Mouse (Mus musculus): ENCODE data around the gene Inpp1. TPM values are rescaled to one million over a fixed set of nuclear protein-coding genes. Genes with fewer than 3 reads are reported as not detected.

Gene Inpp1
- total and polyA plus RNA-seq, 2 experiments = 5.6 to 7.3 TPM

- peak; percentile 61 for DNase-seq (ENCODE audit: extremely low read depth, low read depth, low spot score)
- TF ChIP-seq CTCF (IDR thresholded peaks at IDR 0.05; ENCODE audit: low read depth, low read length) (no peak), POLR2A (IDR thresholded peaks at IDR 0.05; ENCODE audit: extremely low read depth, insufficient read depth, low read length) (no peak)
- WGBS = 2% methylated on average over 3 of the region's 3 CpGs
- Histone ChIP-seq H3K4me1 (ENCODE audit: control insufficient read depth, insufficient read depth, low read length) (peaks cover 19% of the 10 kb centered on the region), H3K4me3 (ENCODE audit: insufficient read depth, low read depth, low read length) (no peak overlapping the region), H3K79me2 (ENCODE audit: control insufficient read depth, insufficient read depth, low read length) (peaks cover 8% of the 10 kb centered on the region; the same call in 1 of the 2 replicates), H3K27ac (replicated peaks; ENCODE audit: insufficient read depth, low read depth, low read length) (no peak overlapping the region), H3K27me3 (ENCODE audit: control insufficient read depth, insufficient read depth, low read length) (no peaks in the 10 kb centered on the region), H3K9ac (ENCODE audit: low read depth, low read length) (no peak overlapping the region), H3K36me3 (ENCODE audit: control insufficient read depth, insufficient read depth, low read length) (peaks cover 2% of the 10 kb centered on the region; the same call in 1 of the 2 replicates)
Observed at GRCm38 (mm10) chr1:52800340-52800740, 17.1 kb downstream of the Inpp1 start.

- no peaks in the 10 kb centered on the region for H3K27me3 ChIP-seq (ENCODE audit: control insufficient read depth, insufficient read depth, low read length)
- TF ChIP-seq POLR2A (IDR thresholded peaks at IDR 0.05; ENCODE audit: extremely low read depth, insufficient read depth, low read length) (no peak), CTCF (IDR thresholded peaks at IDR 0.05; ENCODE audit: low read depth, low read length) (no peak)
- peaks cover 2% of the 10 kb centered on the region; the same call in 1 of the 2 replicates for H3K36me3 ChIP-seq (ENCODE audit: control insufficient read depth, insufficient read depth, low read length)
- DNase-seq (ENCODE audit: extremely low read depth, low read depth, low spot score) = no peak
- H3K79me2 ChIP-seq (ENCODE audit: control insufficient read depth, insufficient read depth, low read length) = peaks cover 8% of the 10 kb centered on the region; the same call in 1 of the 2 replicates
- peaks cover 19% of the 10 kb centered on the region for H3K4me1 ChIP-seq (ENCODE audit: control insufficient read depth, insufficient read depth, low read length)
- WGBS = 65% methylated on average over 5 of the region's 5 CpGs
- no peak overlapping the region for H3K27ac ChIP-seq (replicated peaks; ENCODE audit: insufficient read depth, low read depth, low read length)
- H3K9ac ChIP-seq (ENCODE audit: low read depth, low read length) = no peak overlapping the region
- H3K4me3 ChIP-seq (ENCODE audit: insufficient read depth, low read depth, low read length) = no peak overlapping the region
Observed at GRCm38 (mm10) chr1:52799772-52800171, 17.7 kb downstream of the Inpp1 start.

GRCm38 (mm10) chr1:52799056-52799726 is 18.3 kb downstream of the Inpp1 start:
- H3K27ac ChIP-seq (replicated peaks; ENCODE audit: insufficient read depth, low read depth, low read length) = peak overlapping the region; percentile 75
- peaks cover 3% of the 10 kb centered on the region; the same call in 1 of the 2 replicates for H3K79me2 ChIP-seq (ENCODE audit: control insufficient read depth, insufficient read depth, low read length)
- no peak overlapping the region for H3K4me3 ChIP-seq (ENCODE audit: insufficient read depth, low read depth, low read length)
- TF ChIP-seq POLR2A (IDR thresholded peaks at IDR 0.05; ENCODE audit: extremely low read depth, insufficient read depth, low read length) (no peak), CTCF (IDR thresholded peaks at IDR 0.05; ENCODE audit: low read depth, low read length) (no peak)
- H3K27me3 ChIP-seq (ENCODE audit: control insufficient read depth, insufficient read depth, low read length) = no peaks in the 10 kb centered on the region
- no peak for DNase-seq (ENCODE audit: extremely low read depth, low read depth, low spot score)
- 40% methylated on average over 10 of the region's 10 CpGs for WGBS
- H3K36me3 ChIP-seq (ENCODE audit: control insufficient read depth, insufficient read depth, low read length) = peaks cover 3% of the 10 kb centered on the region; the same call in 1 of the 2 replicates
- H3K9ac ChIP-seq (ENCODE audit: low read depth, low read length) = no peak overlapping the region
- peaks cover 17% of the 10 kb centered on the region for H3K4me1 ChIP-seq (ENCODE audit: control insufficient read depth, insufficient read depth, low read length)

- no peaks in the 10 kb centered on the region for H3K79me2 ChIP-seq (ENCODE audit: control insufficient read depth, insufficient read depth, low read length)
- peaks cover 15% of the 10 kb centered on the region for H3K4me1 ChIP-seq (ENCODE audit: control insufficient read depth, insufficient read depth, low read length)
- WGBS = 96% methylated on average over 2 of the region's 2 CpGs
- no peak for DNase-seq (ENCODE audit: extremely low read depth, low read depth, low spot score)
- no peak overlapping the region for H3K9ac ChIP-seq (ENCODE audit: low read depth, low read length)
- H3K36me3 ChIP-seq (ENCODE audit: control insufficient read depth, insufficient read depth, low read length) = peaks cover 6% of the 10 kb centered on the region
- no peaks in the 10 kb centered on the region for H3K27me3 ChIP-seq (ENCODE audit: control insufficient read depth, insufficient read depth, low read length)
- H3K27ac ChIP-seq (replicated peaks; ENCODE audit: insufficient read depth, low read depth, low read length) = no peak overlapping the region
- H3K4me3 ChIP-seq (ENCODE audit: insufficient read depth, low read depth, low read length) = no peak overlapping the region
- TF ChIP-seq CTCF (IDR thresholded peaks at IDR 0.05; ENCODE audit: low read depth, low read length) = no peak
Observed at GRCm38 (mm10) chr1:52795927-52796326, 21.6 kb downstream of the Inpp1 start.

GRCm38 (mm10) chr1:52793692-52794091 is 23.8 kb downstream of the Inpp1 start:
- no peak for DNase-seq (ENCODE audit: extremely low read depth, low read depth, low spot score)
- 91% methylated on average over 3 of the region's 3 CpGs for WGBS
- TF ChIP-seq POLR2A (IDR thresholded peaks at IDR 0.05; ENCODE audit: extremely low read depth, insufficient read depth, low read length) (no peak), CTCF (IDR thresholded peaks at IDR 0.05; ENCODE audit: low read depth, low read length) (peak; percentile 37)

GRCm38 (mm10) chr1:52792701-52793100 is 24.8 kb downstream of the Inpp1 start:
- Histone ChIP-seq H3K27me3 (ENCODE audit: control insufficient read depth, insufficient read depth, low read length) (no peaks in the 10 kb centered on the region), H3K27ac (replicated peaks; ENCODE audit: insufficient read depth, low read depth, low read length) (no peak overlapping the region), H3K36me3 (ENCODE audit: control insufficient read depth, insufficient read depth, low read length) (peaks cover 26% of the 10 kb centered on the region), H3K4me1 (ENCODE audit: control insufficient read depth, insufficient read depth, low read length) (no peaks in the 10 kb centered on the region; the same call in 1 of the 2 replicates), H3K79me2 (ENCODE audit: control insufficient read depth, insufficient read depth, low read length) (no peaks in the 10 kb centered on the region), H3K9ac (ENCODE audit: low read depth, low read length) (no peak overlapping the region), H3K4me3 (ENCODE audit: insufficient read depth, low read depth, low read length) (no peak overlapping the region)
- TF ChIP-seq POLR2A (IDR thresholded peaks at IDR 0.05; ENCODE audit: extremely low read depth, insufficient read depth, low read length) (no peak), CTCF (IDR thresholded peaks at IDR 0.05; ENCODE audit: low read depth, low read length) (no peak)
- DNase-seq (ENCODE audit: extremely low read depth, low read depth, low spot score) = peak; percentile 55

More at GRCm38 (mm10) chr1:52793692-52794091, 23.8 kb downstream of the Inpp1 start:
- Histone ChIP-seq H3K27ac (replicated peaks; ENCODE audit: insufficient read depth, low read depth, low read length) (no peak overlapping the region), H3K4me3 (ENCODE audit: insufficient read depth, low read depth, low read length) (no peak overlapping the region), H3K9ac (ENCODE audit: low read depth, low read length) (no peak overlapping the region), H3K36me3 (ENCODE audit: control insufficient read depth, insufficient read depth, low read length) (peaks cover 24% of the 10 kb centered on the region), H3K4me1 (ENCODE audit: control insufficient read depth, insufficient read depth, low read length) (peaks cover under 1% of the 10 kb centered on the region; the same call in 1 of the 2 replicates), H3K27me3 (ENCODE audit: control insufficient read depth, insufficient read depth, low read length) (no peaks in the 10 kb centered on the region), H3K79me2 (ENCODE audit: control insufficient read depth, insufficient read depth, low read length) (no peaks in the 10 kb centered on the region)
